Mouse (Mus musculus) myocyte (in vitro differentiated cells): ENCODE results near the gene Nr2e1. TPM values are rescaled to one million over a fixed set of nuclear protein-coding genes. Genes with fewer than 3 reads are reported as not detected.
A peak's percentile ranks its signal among the peaks of the same experiment; 100 is the strongest.

Experiments used
- H3K27me3 ChIP-seq: one replicate; pipeline ENCODE4 v1.6.1; 2011; ENCODE audit not compliant: control insufficient read depth, insufficient read depth, insufficient read length
- H3K36me3 ChIP-seq: one replicate; pipeline ENCODE4 v1.6.1; 2011; ENCODE audit not compliant: control insufficient read depth, insufficient read depth
- H3K4me2 ChIP-seq: one replicate; pipeline ENCODE4 v1.6.1; 2011; ENCODE audit warnings: low read depth, control low read depth
- H3K4me3 ChIP-seq: one replicate; pipeline ENCODE4 v1.5.1; 2011; ENCODE audit warnings: mild to moderate bottlenecking, control low read depth, moderate library complexity
- H3K79me2 ChIP-seq: one replicate; pipeline ENCODE4 v1.6.1; 2011; ENCODE audit not compliant: control insufficient read depth, insufficient read depth
- H3ac ChIP-seq: one replicate; pipeline ENCODE4 v1.6.1; 2011; ENCODE audit not compliant: control insufficient read depth, insufficient read length
- CEBPB ChIP-seq: IDR thresholded peaks from 2 replicates; pipeline ENCODE4 v1.6.1; 2011; ENCODE audit warnings: mild to moderate bottlenecking, moderate library complexity; ENCODE audit not compliant: poor library complexity, insufficient read depth, severe bottlenecking
- E2F4 ChIP-seq: IDR thresholded peaks from one replicate; pipeline ENCODE4 v1.6.1; 2011; ENCODE audit warnings: mild to moderate bottlenecking, control low read depth, moderate library complexity; ENCODE audit not compliant: insufficient read depth
- MAX ChIP-seq: IDR thresholded peaks from one replicate; pipeline ENCODE4 v1.6.1; 2011; ENCODE audit warnings: low read depth, mild to moderate bottlenecking, control low read depth
- MYOD1 ChIP-seq, 3 experiments: IDR thresholded peaks; one replicate each; pipeline ENCODE4 v1.6.1; 2011; ENCODE audit warnings: control low read depth in 2 of 3, low read depth in 2 of 3, mild to moderate bottlenecking in 2 of 3, moderate library complexity in 1 of 3; ENCODE audit not compliant: insufficient read length in 2 of 3, control insufficient read depth in 1 of 3
- MYOG ChIP-seq, 3 experiments: IDR thresholded peaks; one replicate each; pipeline ENCODE4 v1.6.1; 2011; ENCODE audit warnings: control low read depth in 2 of 3, low read depth in 2 of 3, mild to moderate bottlenecking in 2 of 3; ENCODE audit not compliant: insufficient read length in 2 of 3, control insufficient read depth in 1 of 3, insufficient read depth in 1 of 3
- POLR2A ChIP-seq: IDR thresholded peaks from one replicate; pipeline ENCODE4 v1.6.1; 2011; ENCODE audit warnings: low read depth, mild to moderate bottlenecking, control low read depth, moderate library complexity; ENCODE audit not compliant: insufficient read length
- POLR2AphosphoS2 ChIP-seq: IDR thresholded peaks from one replicate; pipeline ENCODE4 v1.6.1; 2011; ENCODE audit warnings: low read depth, control low read depth; ENCODE audit not compliant: insufficient read length
- REST ChIP-seq: IDR thresholded peaks from one replicate; pipeline ENCODE4 v1.6.1; 2011; ENCODE audit warnings: mild to moderate bottlenecking, control low read depth, moderate library complexity; ENCODE audit not compliant: insufficient read depth, insufficient read length
- SRF ChIP-seq: IDR thresholded peaks from one replicate; pipeline ENCODE4 v1.6.1; 2011; ENCODE audit warnings: low read depth; ENCODE audit not compliant: control insufficient read depth, insufficient read length
- TCF12 ChIP-seq: IDR thresholded peaks from one replicate; pipeline ENCODE4 v1.6.1; 2011; ENCODE audit warnings: mild to moderate bottlenecking, control low read depth; ENCODE audit not compliant: poor library complexity, insufficient read depth, severe bottlenecking
- TCF3 ChIP-seq: IDR thresholded peaks from one replicate; pipeline ENCODE4 v1.6.1; 2011; ENCODE audit warnings: low read depth, control low read depth; ENCODE audit not compliant: insufficient read length
- USF1 ChIP-seq: IDR thresholded peaks from one replicate; pipeline ENCODE4 v1.6.1; 2011; ENCODE audit warnings: low read depth, mild to moderate bottlenecking, control low read depth, moderate library complexity
- polyA plus RNA-seq: library from polyadenylated mRNA; unstranded; fragments of >200 nt; fragmentation: generic; extraction: Trizol; gene quantifications from one replicate; pipeline ENCODE4 v1.2.1, GENCODE M21; 2012; ENCODE audit warnings: missing spikeins

Gene Nr2e1
- polyA plus RNA-seq, 1 experiment = not detected

- Histone ChIP-seq H3ac (no peak overlapping the region), H3K79me2 (peaks cover 69% of the 10 kb centered on the region), H3K27me3 (no peaks in the 10 kb centered on the region), H3K4me2 (no peak overlapping the region), H3K4me3 (no peak overlapping the region), H3K36me3 (peaks cover 21% of the 10 kb centered on the region)
- TF ChIP-seq POLR2A (no peak), POLR2AphosphoS2 (no peak), MYOG (IDR thresholded peaks at IDR 0.05; ENCODE audit: control insufficient read depth in 1 of 3, insufficient read depth in 1 of 3, insufficient read length in 2 of 3, low read depth in 2 of 3) (no peak), CEBPB (no peak), E2F4 (no peak), TCF3 (no peak), USF1 (no peak), MYOD1 (IDR thresholded peaks at IDR 0.05; ENCODE audit: control insufficient read depth in 1 of 3, insufficient read length in 2 of 3, low read depth in 2 of 3) (no peak), REST (no peak), SRF (no peak), MAX (no peak), TCF12 (no peak)
Observed at GRCm38 (mm10) chr10:42523556-42524162, 59.8 kb downstream of the Nr2e1 start.

- Histone ChIP-seq H3K27me3 (no peaks in the 10 kb centered on the region), H3K36me3 (peaks cover 16% of the 10 kb centered on the region), H3K4me3 (no peak overlapping the region), H3K4me2 (no peak overlapping the region), H3ac (no peak overlapping the region), H3K79me2 (peaks cover 76% of the 10 kb centered on the region)
- TF ChIP-seq MYOD1 (IDR thresholded peaks at IDR 0.05; ENCODE audit: control insufficient read depth in 1 of 3, insufficient read length in 2 of 3, low read depth in 2 of 3) (no peak), POLR2A (no peak), REST (no peak), TCF3 (no peak), TCF12 (no peak), CEBPB (no peak), MAX (no peak), SRF (no peak)
Observed at GRCm38 (mm10) chr10:42522912-42523311, 60.5 kb downstream of the Nr2e1 start.

- TF ChIP-seq USF1 (peak; percentile 31), POLR2A (no peak)
Observed at GRCm38 (mm10) chr10:42521315-42521981, 62.0 kb downstream of the Nr2e1 start.

GRCm38 (mm10) chr10:42518363-42518762 is 65.1 kb downstream of the Nr2e1 start:
- Histone ChIP-seq H3K79me2 (peaks cover 95% of the 10 kb centered on the region), H3K27me3 (no peaks in the 10 kb centered on the region), H3ac (no peak overlapping the region), H3K4me3 (no peak overlapping the region), H3K4me2 (no peak overlapping the region), H3K36me3 (no peaks in the 10 kb centered on the region)
- TF ChIP-seq REST (no peak), TCF3 (no peak), SRF (no peak), POLR2A (no peak), MYOD1 (IDR thresholded peaks at IDR 0.05; ENCODE audit: control insufficient read depth in 1 of 3, insufficient read length in 2 of 3, low read depth in 2 of 3) (no peak), E2F4 (no peak), CEBPB (no peak), MYOG (IDR thresholded peaks at IDR 0.05; ENCODE audit: control insufficient read depth in 1 of 3, insufficient read depth in 1 of 3, insufficient read length in 2 of 3, low read depth in 2 of 3) (no peak), MAX (no peak), USF1 (no peak), TCF12 (no peak), POLR2AphosphoS2 (no peak)

More at GRCm38 (mm10) chr10:42521315-42521981, 62.0 kb downstream of the Nr2e1 start:
- peaks cover 82% of the 10 kb centered on the region for H3K79me2 ChIP-seq
- H3ac ChIP-seq = no peak overlapping the region
- H3K36me3 ChIP-seq = peaks cover 7% of the 10 kb centered on the region
- no peaks in the 10 kb centered on the region for H3K27me3 ChIP-seq
- no peak overlapping the region for H3K4me2 ChIP-seq
- H3K4me3 ChIP-seq = no peak overlapping the region

GRCm38 (mm10) chr10:42514125-42514524 is 69.3 kb downstream of the Nr2e1 start:
- H3K4me2 ChIP-seq = no peak overlapping the region
- TF ChIP-seq MYOG (IDR thresholded peaks at IDR 0.05; ENCODE audit: control insufficient read depth in 1 of 3, insufficient read depth in 1 of 3, insufficient read length in 2 of 3, low read depth in 2 of 3) (no peak), USF1 (no peak), TCF12 (no peak), MAX (no peak), POLR2AphosphoS2 (no peak), MYOD1 (IDR thresholded peaks at IDR 0.05; ENCODE audit: control insufficient read depth in 1 of 3, insufficient read length in 2 of 3, low read depth in 2 of 3) (no peak), SRF (no peak), REST (no peak), TCF3 (no peak), E2F4 (no peak)

More at GRCm38 (mm10) chr10:42514125-42514524, 69.3 kb downstream of the Nr2e1 start:
- no peaks in the 10 kb centered on the region for H3K27me3 ChIP-seq
- peaks cover 5% of the 10 kb centered on the region for H3K36me3 ChIP-seq
- no peak overlapping the region for H3K4me3 ChIP-seq
- no peak overlapping the region for H3ac ChIP-seq
- H3K79me2 ChIP-seq = peaks cover 98% of the 10 kb centered on the region
